Mouse (Mus musculus): Measurements from ENCODE around the gene Efcab12. TPM values are rescaled to one million over a fixed set of nuclear protein-coding genes. Genes with fewer than 3 reads are reported as not detected.

The Efcab12 gene
- total and polyA plus RNA-seq, 3 experiments, result 0.11 TPM; not detected in 2

GRCm38 (mm10) chr6:115803541-115804382 lies 34.5 kb downstream of the Efcab12 start:
- Histone ChIP-seq H3K9ac (ENCODE audit: control insufficient read depth, low read depth, low read length, poor library complexity, severe bottlenecking) (no peak overlapping the region), H3K9me3 (replicated peaks; ENCODE audit: insufficient read depth, low read length) (no peaks in the 10 kb centered on the region), H3K4me3 (ENCODE audit: control insufficient read depth in 1 of 2, insufficient read depth in 1 of 2, low read depth in 2 of 2, low read length in 2 of 2) (no peak overlapping the region), H3K27ac (ENCODE audit: control insufficient read depth, low read depth, low read length) (no peak overlapping the region), H3K79me2 (ENCODE audit: control insufficient read depth, insufficient read depth, low read length, poor library complexity) (peaks cover 29% of the 10 kb centered on the region), H3K27me3 (ENCODE audit: control insufficient read depth in 1 of 2, insufficient read depth in 2 of 2, low read length in 2 of 2) (no peaks in the 10 kb centered on the region), H3K4me1 (ENCODE audit: control insufficient read depth in 1 of 2, insufficient read depth in 2 of 2, low read length in 2 of 2) (0 out of 4 replicates have a peak, but pooled peaks cover 0 to 8% of the 10 kb centered on the region in 2 experiments), H3K36me3 (ENCODE audit: control insufficient read depth in 1 of 2, insufficient read depth in 2 of 2, low read length in 2 of 2) (peaks cover 6 to 14% of the 10 kb centered on the region in 2 experiments)
- DNase-seq (ENCODE audit: low read depth, low spot score), result peak; percentile 83
- TF ChIP-seq SMC3 (IDR thresholded peaks at IDR 0.05; ENCODE audit: low read depth, low read length) (peak; percentile 63), NRF1 (IDR thresholded peaks at IDR 0.05; ENCODE audit: insufficient read depth, low read depth, low read length, poor library complexity, severe bottlenecking) (no peak), MAX (IDR thresholded peaks at IDR 0.05; ENCODE audit: low read length) (no peak), SIN3A (IDR thresholded peaks at IDR 0.05; ENCODE audit: low read length) (no peak; the same call in 1 of the 2 replicates), CHD2 (IDR thresholded peaks at IDR 0.05; ENCODE audit: low read length) (no peak; the same call in none of the 2 replicates), ETS1 (IDR thresholded peaks at IDR 0.05; ENCODE audit: low read depth, low read length) (0 out of 2 replicates have a peak, but pooled peaks have one; percentile 5), KAT2A (conservative IDR thresholded peaks at IDR 0.05; ENCODE audit: low read depth, low read length) (no peak), NELFE (IDR thresholded peaks at IDR 0.05; ENCODE audit: low read depth, low read length) (peak; percentile 13; the same call in 1 of the 2 replicates), POLR2AphosphoS2 (IDR thresholded peaks at IDR 0.05; ENCODE audit: low read length) (peak; percentile 81), HCFC1 (IDR thresholded peaks at IDR 0.05; ENCODE audit: low read depth, low read length) (no peak), ZKSCAN1 (IDR thresholded peaks at IDR 0.05; ENCODE audit: low read depth, low read length) (peak; percentile 62; the same call in 1 of the 2 replicates), RCOR1 (IDR thresholded peaks at IDR 0.05; ENCODE audit: low read depth, low read length) (no peak), GATA1 (IDR thresholded peaks at IDR 0.05; ENCODE audit: low read depth, low read length) (no peak), EP300 (IDR thresholded peaks at IDR 0.05; ENCODE audit: low read depth in 1 of 2, low read length in 2 of 2) (no peak), ZC3H11A (IDR thresholded peaks at IDR 0.05; ENCODE audit: low read depth, low read length) (peak; percentile 50), RAD21 (IDR thresholded peaks at IDR 0.05; ENCODE audit: low read depth, low read length) (peak; percentile 64), CTCF (IDR thresholded peaks at IDR 0.05 in 2 of 3, conservative IDR thresholded peaks at IDR 0.05 in 1 of 3; ENCODE audit: control insufficient read depth in 1 of 3, insufficient read depth in 1 of 3, low read depth in 2 of 3, low read length in 3 of 3, poor library complexity in 1 of 3, severe bottlenecking in 1 of 3) (peak; percentile 53 to 67 (median 58)), ELF1 (IDR thresholded peaks at IDR 0.05; ENCODE audit: low read depth, low read length) (no peak), USF1 (IDR thresholded peaks at IDR 0.05; ENCODE audit: low read depth, low read length) (no peak), TBP (IDR thresholded peaks at IDR 0.05; ENCODE audit: low read depth, low read length) (no peak), E2F4 (IDR thresholded peaks at IDR 0.05; ENCODE audit: borderline replicate concordance, low read depth, low read length) (no peak), MXI1 (IDR thresholded peaks at IDR 0.05; ENCODE audit: low read depth, low read length) (no peak), GABPA (IDR thresholded peaks at IDR 0.05; ENCODE audit: low read depth, low read length) (no peak), UBTF (IDR thresholded peaks at IDR 0.05; ENCODE audit: borderline replicate concordance, insufficient read depth, low read depth, low read length) (no peak), MEF2A (IDR thresholded peaks at IDR 0.05; ENCODE audit: extremely low read depth, insufficient replicate concordance, low read depth, low read length, poor library complexity, severe bottlenecking) (no peak), ZNF384 (IDR thresholded peaks at IDR 0.05; ENCODE audit: low read depth, low read length) (peak; percentile 79), MYC (IDR thresholded peaks at IDR 0.05; ENCODE audit: low read depth, low read length) (no peak), CHD1 (IDR thresholded peaks at IDR 0.05; ENCODE audit: low read depth, low read length) (no peak), ZMIZ1 (IDR thresholded peaks at IDR 0.05; ENCODE audit: low read depth, low read length) (no peak), USF2 (IDR thresholded peaks at IDR 0.05; ENCODE audit: borderline replicate concordance in 1 of 2, insufficient read depth in 1 of 2, low read depth in 1 of 2, low read length in 2 of 2) (no peak), POLR2A (IDR thresholded peaks at IDR 0.05; ENCODE audit: control insufficient read depth in 1 of 2, insufficient read depth in 1 of 2, low read depth in 1 of 2, low read length in 2 of 2, poor library complexity in 1 of 2) (peak in 1 of 2 experiments; percentile 21; a peak in 2 of 4 replicates), MAFK (IDR thresholded peaks at IDR 0.05; ENCODE audit: borderline replicate concordance, low read depth, low read length) (no peak), TAL1 (IDR thresholded peaks at IDR 0.05; ENCODE audit: low read length) (no peak), POLR2AphosphoS5 (IDR thresholded peaks at IDR 0.05; ENCODE audit: borderline replicate concordance, low read depth, low read length) (no peak), BHLHE40 (IDR thresholded peaks at IDR 0.05; ENCODE audit: borderline replicate concordance, low read depth, low read length) (no peak)

Data from MEL (cell line).